Mouse (Mus musculus) hindbrain, embryonic 13.5 days (tissue): Measurements from ENCODE around the gene Glud1. TPM values are rescaled to one million over a fixed set of nuclear protein-coding genes. Genes with fewer than 3 reads are reported as not detected.

Experiments used
- ATAC-seq: fragments of 200-750 bp; cut with Nextera tagmentation; 2 replicates; pipeline ENCODE4 v1.8.0; 2017; ENCODE audit warnings: moderate TSS enrichment; ENCODE audit not compliant: low FRiP score
- H3K27ac ChIP-seq: fragments of 300-500 bp; sonication (generic); 2 replicates; pipeline ENCODE4 v1.5.1; 2015; ENCODE audit warnings: inconsistent platforms, mild to moderate bottlenecking, moderate library complexity
- H3K27me3 ChIP-seq: fragments of 300-500 bp; sonication (generic); 2 replicates; pipeline ENCODE4 v1.6.1; 2015; ENCODE audit warnings: mild to moderate bottlenecking, inconsistent platforms
- H3K36me3 ChIP-seq: fragments of 300-500 bp; sonication (generic); 2 replicates; pipeline ENCODE4 v1.6.1; 2015; ENCODE audit warnings: mild to moderate bottlenecking, inconsistent platforms
- H3K4me1 ChIP-seq: fragments of 300-500 bp; sonication (generic); replicated peaks from 2 replicates; pipeline ENCODE4 v1.6.1; 2015; ENCODE audit warnings: inconsistent platforms
- H3K4me2 ChIP-seq: fragments of 300-500 bp; sonication (generic); 2 replicates; pipeline ENCODE4 v1.6.1; 2015; ENCODE audit warnings: inconsistent platforms, mild to moderate bottlenecking, moderate library complexity
- H3K4me3 ChIP-seq: fragments of 300-500 bp; sonication (generic); 2 replicates; pipeline ENCODE4 v1.5.1; 2015; ENCODE audit warnings: mild to moderate bottlenecking, inconsistent platforms
- H3K9ac ChIP-seq: fragments of 300-500 bp; sonication (generic); 2 replicates; pipeline ENCODE4 v1.6.1; 2015; ENCODE audit warnings: mild to moderate bottlenecking, inconsistent platforms
- H3K9me3 ChIP-seq: fragments of 300-500 bp; sonication (generic); 2 replicates; pipeline ENCODE4 v1.6.1; 2016; ENCODE audit warnings: inconsistent platforms
- WGBS: fragments of 180-500 bp; shearing (Covaris S2); methylation state at CpG from one replicate; pipeline ENCODE4 v1.1.7; 2015; 5-methylcytosine and 5-hydroxymethylcytosine counted together
- polyA plus RNA-seq: library from polyadenylated mRNA; unstranded; fragments of >200 nt; fragmentation: Nextera tagmentation; extraction: Ambion mirVana; gene quantifications from 2 replicates; pipeline ENCODE4 v1.2.1, GENCODE M21; 2015

Gene Glud1
- 88.5 and 100.0 TPM in 2 replicates for polyA plus RNA-seq

- ATAC-seq, result peak; percentile 95
- H3K27ac ChIP-seq, result peak within 1 kb of the TSS; percentile 97
- H3K4me3 ChIP-seq, result peak within 1 kb of the TSS; percentile 95
- H3K27me3 ChIP-seq, result no peaks in the 10 kb centered on the region
- 0% methylated on average over 66 of the region's 100 CpGs for WGBS
- H3K9me3 ChIP-seq, result no peaks in the 10 kb centered on the region
- peaks cover 30% of the 10 kb centered on the region for H3K4me1 ChIP-seq
- H3K4me2 ChIP-seq, result peak within 1 kb of the TSS; percentile 79
- no peaks in the 10 kb centered on the region for H3K36me3 ChIP-seq
- H3K9ac ChIP-seq, result peak within 1 kb of the TSS; percentile 98
These were observed at the start of gene Glud1, which contains the start of gene Shld2 for GRCm38 (mm10) chr14:34310234-34310965. TSS of gene Glud1 (plus strand) at chr14:34310727. TSS of gene Shld2 (minus strand) at chr14:34310493.

- Histone ChIP-seq H3K9ac (no peak overlapping the region), H3K9me3 (no peaks in the 10 kb centered on the region), H3K4me3 (no peak overlapping the region), H3K4me1 (no peaks in the 10 kb centered on the region), H3K4me2 (no peak overlapping the region), H3K27ac (no peak overlapping the region), H3K36me3 (no peaks in the 10 kb centered on the region), H3K27me3 (no peaks in the 10 kb centered on the region)
- ATAC-seq, result no peak
- WGBS, result 86% methylated on average over 9 of the region's 9 CpGs
These were observed 42.5 kb upstream of the Glud1 start for GRCm38 (mm10) chr14:34268046-34268445.

GRCm38 (mm10) chr14:34273280-34273679, 37.2 kb upstream of the Glud1 start:
- Histone ChIP-seq H3K4me3 (no peak overlapping the region), H3K36me3 (no peaks in the 10 kb centered on the region), H3K27me3 (no peaks in the 10 kb centered on the region), H3K27ac (no peak overlapping the region), H3K4me2 (no peak overlapping the region), H3K4me1 (no peaks in the 10 kb centered on the region), H3K9me3 (no peaks in the 10 kb centered on the region), H3K9ac (no peak overlapping the region)
- 53% methylated on average over 2 of the region's 2 CpGs for WGBS
- ATAC-seq, result no peak

- no peak overlapping the region for H3K4me2 ChIP-seq
- WGBS, result 94% methylated on average over 3 of the region's 3 CpGs
- H3K36me3 ChIP-seq, result no peaks in the 10 kb centered on the region
- H3K27ac ChIP-seq, result no peak overlapping the region
- no peak overlapping the region for H3K4me3 ChIP-seq
- H3K4me1 ChIP-seq, result no peaks in the 10 kb centered on the region
- ATAC-seq, result no peak
- H3K9me3 ChIP-seq, result no peaks in the 10 kb centered on the region
- H3K27me3 ChIP-seq, result no peaks in the 10 kb centered on the region
- H3K9ac ChIP-seq, result no peak overlapping the region
These were observed 36.4 kb upstream of the Glud1 start for GRCm38 (mm10) chr14:34274141-34274540.

- H3K36me3 ChIP-seq, result no peaks in the 10 kb centered on the region
- no peak for ATAC-seq
- H3K27ac ChIP-seq, result no peak overlapping the region
- H3K4me3 ChIP-seq, result no peak overlapping the region
- no peak overlapping the region for H3K9ac ChIP-seq
- H3K4me2 ChIP-seq, result no peak overlapping the region
- whole genome bisulfite sequencing, result 91% methylated on average over 4 of the region's 4 CpGs
- H3K27me3 ChIP-seq, result no peaks in the 10 kb centered on the region
- H3K4me1 ChIP-seq, result no peaks in the 10 kb centered on the region
- H3K9me3 ChIP-seq, result no peaks in the 10 kb centered on the region
These were observed 35.3 kb upstream of the Glud1 start for GRCm38 (mm10) chr14:34275225-34275624.

GRCm38 (mm10) chr14:34279726-34280125, 30.8 kb upstream of the Glud1 start:
- no peak overlapping the region for H3K4me3 ChIP-seq
- no peak overlapping the region for H3K27ac ChIP-seq
- ATAC-seq, result no peak
- no peak overlapping the region for H3K4me2 ChIP-seq
- 90% methylated on average over 4 of the region's 4 CpGs for WGBS
- no peaks in the 10 kb centered on the region for H3K9me3 ChIP-seq
- no peaks in the 10 kb centered on the region for H3K36me3 ChIP-seq
- H3K27me3 ChIP-seq, result no peaks in the 10 kb centered on the region
- no peak overlapping the region for H3K9ac ChIP-seq
- no peaks in the 10 kb centered on the region for H3K4me1 ChIP-seq

GRCm38 (mm10) chr14:34280798-34281197, 29.7 kb upstream of the Glud1 start:
- no peak overlapping the region for H3K4me2 ChIP-seq
- no peak overlapping the region for H3K4me3 ChIP-seq
- no peak overlapping the region for H3K9ac ChIP-seq
- H3K4me1 ChIP-seq, result no peaks in the 10 kb centered on the region
- WGBS, result 78% methylated on average over 2 of the region's 2 CpGs
- no peak for ATAC-seq
- no peaks in the 10 kb centered on the region for H3K36me3 ChIP-seq
- H3K27ac ChIP-seq, result no peak overlapping the region
- no peaks in the 10 kb centered on the region for H3K27me3 ChIP-seq
- H3K9me3 ChIP-seq, result no peaks in the 10 kb centered on the region

GRCm38 (mm10) chr14:34281736-34282269, 28.7 kb upstream of the Glud1 start:
- Histone ChIP-seq H3K4me3 (no peak overlapping the region), H3K4me2 (no peak overlapping the region), H3K27ac (no peak overlapping the region), H3K9ac (no peak overlapping the region), H3K9me3 (no peaks in the 10 kb centered on the region), H3K27me3 (no peaks in the 10 kb centered on the region), H3K36me3 (no peaks in the 10 kb centered on the region), H3K4me1 (no peaks in the 10 kb centered on the region)
- no peak for ATAC-seq
- 97% methylated on average over 5 of the region's 5 CpGs for WGBS

- Histone ChIP-seq H3K4me2 (no peak overlapping the region), H3K4me3 (no peak overlapping the region), H3K4me1 (no peaks in the 10 kb centered on the region), H3K27me3 (no peaks in the 10 kb centered on the region), H3K9ac (no peak overlapping the region), H3K9me3 (no peaks in the 10 kb centered on the region), H3K27ac (no peak overlapping the region), H3K36me3 (no peaks in the 10 kb centered on the region)
- WGBS, result 85% methylated on average over 2 of the region's 2 CpGs
- ATAC-seq, result no peak
These were observed 22.1 kb upstream of the Glud1 start for GRCm38 (mm10) chr14:34288396-34288795.

GRCm38 (mm10) chr14:34289259-34290015, 21.1 kb upstream of the Glud1 start:
- ATAC-seq, result no peak
- H3K9me3 ChIP-seq, result no peaks in the 10 kb centered on the region
- H3K4me2 ChIP-seq, result no peak overlapping the region
- H3K27ac ChIP-seq, result no peak overlapping the region
- 93% methylated on average over 3 of the region's 3 CpGs for WGBS
- H3K9ac ChIP-seq, result no peak overlapping the region
- H3K4me3 ChIP-seq, result no peak overlapping the region
- no peaks in the 10 kb centered on the region for H3K4me1 ChIP-seq
- no peaks in the 10 kb centered on the region for H3K27me3 ChIP-seq
- H3K36me3 ChIP-seq, result no peaks in the 10 kb centered on the region

GRCm38 (mm10) chr14:34290229-34290628, 20.3 kb upstream of the Glud1 start:
- no peaks in the 10 kb centered on the region for H3K36me3 ChIP-seq
- no peaks in the 10 kb centered on the region for H3K9me3 ChIP-seq
- 53% methylated on average over 1 of the region's 1 CpGs for WGBS
- no peak for ATAC-seq
- no peak overlapping the region for H3K4me3 ChIP-seq
- H3K27ac ChIP-seq, result no peak overlapping the region
- H3K27me3 ChIP-seq, result no peaks in the 10 kb centered on the region
- H3K9ac ChIP-seq, result no peak overlapping the region
- H3K4me1 ChIP-seq, result no peaks in the 10 kb centered on the region
- no peak overlapping the region for H3K4me2 ChIP-seq

GRCm38 (mm10) chr14:34293641-34294040, 16.9 kb upstream of the Glud1 start:
- H3K27ac ChIP-seq, result no peak overlapping the region
- no peaks in the 10 kb centered on the region for H3K27me3 ChIP-seq
- H3K4me2 ChIP-seq, result no peak overlapping the region
- H3K9ac ChIP-seq, result no peak overlapping the region
- no peaks in the 10 kb centered on the region for H3K4me1 ChIP-seq
- no peak for ATAC-seq
- WGBS, result 88% methylated on average over 3 of the region's 3 CpGs
- H3K9me3 ChIP-seq, result no peaks in the 10 kb centered on the region
- H3K4me3 ChIP-seq, result no peak overlapping the region
- no peaks in the 10 kb centered on the region for H3K36me3 ChIP-seq
